Mouse (Mus musculus) layer of hippocampus, adult 11-12 months (tissue): ENCODE results near the gene Atp6v1f.
A peak's percentile ranks its signal among the peaks of the same experiment; 100 is the strongest.

Source experiments
- DNase-seq: peaks from one replicate; pipeline ENCODE4 v3.0.0; 2022; ENCODE audit warnings: low spot score

Gene Atp6v1f

DNA sequence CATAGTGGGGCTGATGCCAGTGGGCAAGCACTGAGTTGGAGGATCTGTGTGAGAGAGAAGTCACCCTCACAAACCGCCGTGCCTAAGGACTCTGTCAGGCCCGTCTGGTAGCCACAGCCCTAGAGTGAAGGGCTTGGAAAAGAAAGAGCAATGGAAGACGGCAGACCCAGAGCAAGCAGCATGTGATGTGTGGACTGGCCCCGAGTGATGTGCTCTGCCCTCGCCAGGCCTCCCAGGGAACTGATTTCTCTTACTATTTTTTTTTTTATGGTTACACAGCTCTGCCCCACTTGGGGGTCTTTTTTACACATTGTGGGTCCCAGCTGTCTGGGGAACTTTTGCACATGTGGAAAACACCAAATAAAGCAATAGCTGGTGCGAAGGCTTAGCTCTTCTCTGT lies 6.0 kb upstream of the Atp6v1f start:
- no peak for DNase-seq

DNA sequence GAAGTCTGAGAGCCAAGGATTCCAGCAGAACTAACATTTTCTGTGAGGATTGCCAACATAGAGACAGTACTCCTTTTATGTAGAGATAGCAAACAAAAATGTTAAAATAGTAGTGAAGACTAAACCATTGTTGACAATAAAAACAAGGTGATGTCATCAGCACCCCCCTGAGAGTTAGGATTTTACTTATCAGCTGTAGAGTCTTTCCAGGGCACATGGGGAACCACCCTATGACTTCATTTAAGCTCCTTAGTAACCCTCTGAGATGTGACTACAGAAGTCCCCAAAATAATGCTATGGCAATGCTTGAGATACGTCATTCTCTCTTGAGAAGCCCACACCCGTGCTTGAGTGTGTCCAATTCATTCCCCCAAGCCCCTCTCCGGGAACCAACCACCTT lies 4.1 kb upstream of the Atp6v1f start:
- no peak for DNase-seq

GRCm38 (mm10) chr6:29468851-29469250 lies 1.3 kb downstream of the Atp6v1f start:
- no peak for DNase-seq

DNA sequence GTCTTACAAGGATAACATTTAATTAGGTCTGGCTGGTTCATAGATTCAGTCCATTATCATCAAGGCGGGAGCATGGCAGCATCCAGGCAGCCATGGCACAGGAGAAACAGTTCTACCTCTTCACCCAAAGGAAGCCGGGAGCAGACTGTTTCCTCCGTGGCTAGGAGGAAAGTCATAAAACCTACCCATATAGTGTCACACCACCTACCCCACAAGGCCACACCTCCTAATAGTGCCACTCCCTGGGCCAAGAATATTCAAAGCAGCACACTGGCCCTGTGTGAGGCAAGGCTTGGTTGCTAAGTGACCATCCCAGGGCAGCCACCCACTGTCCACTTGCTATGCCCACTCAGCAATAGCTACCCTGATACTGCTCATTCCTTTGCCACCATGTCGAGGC lies 3.6 kb downstream of the Atp6v1f start, which contains the start of gene Atp6v1fnb:
Atp6v1fnb (plus strand) TSS at position 301 of the 400 bp plus-strand sequence.
- DNase-seq = no peak

GRCm38 (mm10) chr6:29473941-29474691 lies 6.6 kb downstream of the Atp6v1f start:
- DNase-seq = peak; percentile 76

DNA sequence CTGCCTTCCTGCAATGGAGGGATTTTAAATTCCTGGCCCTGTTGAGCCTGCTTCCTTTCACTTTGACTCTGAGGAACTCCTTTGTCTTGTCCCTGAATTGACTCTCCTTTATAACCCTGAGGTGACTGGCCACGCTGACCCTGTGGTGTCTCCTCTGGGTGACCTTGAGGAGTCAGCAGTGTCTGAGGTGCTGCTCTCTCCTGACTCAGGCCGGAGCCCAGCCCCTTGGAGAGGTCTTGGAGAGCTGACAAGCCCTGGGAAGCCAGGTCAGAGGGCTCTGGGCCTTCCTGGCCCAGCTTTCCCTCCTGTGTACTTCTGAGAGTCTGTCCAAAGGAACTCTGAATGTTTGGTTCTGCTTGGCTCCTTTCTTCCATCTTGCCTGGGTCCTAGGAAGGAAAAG lies 7.2 kb downstream of the Atp6v1f start:
- no peak for DNase-seq

DNA sequence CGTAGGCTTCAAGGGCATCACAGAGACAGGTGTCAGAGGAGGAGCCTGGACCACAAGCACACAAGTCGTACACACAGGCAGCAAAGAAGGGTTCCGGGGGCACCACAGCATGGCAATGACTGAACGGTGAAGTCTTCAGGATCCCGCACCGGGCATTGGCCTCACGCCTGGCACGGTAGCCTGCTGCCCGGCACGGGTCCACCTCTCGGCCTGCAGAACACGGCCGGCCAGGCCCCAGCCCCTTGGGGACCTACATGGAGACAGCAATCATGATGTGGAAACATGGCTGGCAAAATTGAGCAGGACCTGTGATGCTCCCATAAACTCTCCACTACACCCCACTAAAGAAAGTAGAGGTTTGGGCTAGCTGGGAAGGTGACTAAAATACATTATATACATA lies 15.2 kb downstream of the Atp6v1f start:
- no peak for DNase-seq

DNA sequence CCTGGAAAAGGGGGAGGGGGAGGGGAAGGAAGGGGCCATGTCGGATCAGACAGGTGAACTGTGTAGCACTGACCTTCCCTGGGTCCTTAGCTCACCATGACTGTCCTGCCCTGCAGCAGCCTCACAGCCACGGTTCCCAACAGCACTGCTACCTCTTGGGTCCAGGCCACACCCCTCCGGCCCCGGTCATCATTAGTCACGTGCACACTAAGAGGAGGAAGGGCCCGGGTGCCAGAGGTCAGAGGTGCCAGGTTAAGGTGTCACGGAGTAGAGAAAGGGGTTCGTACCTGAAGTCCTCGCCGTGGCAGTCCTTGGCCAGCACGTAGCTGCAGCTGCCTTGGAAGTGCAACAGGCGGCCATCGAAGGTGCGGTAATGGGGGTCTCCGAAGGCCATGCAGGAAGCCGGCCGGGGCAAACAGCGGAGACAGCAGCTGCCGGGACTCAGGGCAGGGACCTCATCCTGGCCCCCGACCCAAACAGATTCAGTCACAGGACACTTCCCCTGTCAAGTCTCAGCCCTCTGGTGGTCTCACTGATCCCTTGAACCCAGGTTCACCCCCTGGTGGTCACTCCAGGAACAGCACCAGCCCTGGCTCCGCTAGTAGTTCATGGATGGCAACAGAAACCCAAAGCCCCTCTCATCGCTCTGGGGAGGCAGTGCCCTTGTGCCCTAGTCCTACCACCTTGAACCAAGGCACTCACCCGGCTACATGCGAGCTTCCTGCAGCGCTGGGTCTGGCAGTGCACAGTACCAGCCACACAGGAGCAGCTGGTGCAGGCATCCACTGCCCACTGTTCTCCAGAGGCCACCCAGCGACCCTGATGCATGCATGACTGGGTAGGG lies 17.4 kb downstream of the Atp6v1f start:
- peak; percentile 61 for DNase-seq

- no peak for DNase-seq
Observed at GRCm38 (mm10) chr6:29485951-29486350, 18.4 kb downstream of the Atp6v1f start.

DNA sequence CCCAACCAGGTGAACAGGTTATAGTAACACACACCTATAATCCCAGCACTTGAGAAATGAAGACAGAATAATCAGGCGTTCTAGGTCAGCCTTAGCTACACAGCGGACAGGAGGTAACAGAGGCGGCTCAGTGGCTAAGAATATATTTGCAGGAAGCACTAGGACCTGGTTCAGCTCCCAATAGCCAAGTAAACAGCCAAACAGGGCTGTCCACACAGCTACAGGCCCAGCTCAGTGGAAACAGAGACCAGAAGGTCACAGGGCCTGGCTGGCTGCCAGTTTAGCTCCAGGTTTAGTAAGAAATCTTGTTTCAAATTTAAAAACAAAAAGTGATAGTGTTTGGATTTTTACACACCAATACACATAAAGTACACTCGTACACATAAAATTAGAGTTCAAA lies 26.6 kb downstream of the Atp6v1f start:
- no peak for DNase-seq

DNA sequence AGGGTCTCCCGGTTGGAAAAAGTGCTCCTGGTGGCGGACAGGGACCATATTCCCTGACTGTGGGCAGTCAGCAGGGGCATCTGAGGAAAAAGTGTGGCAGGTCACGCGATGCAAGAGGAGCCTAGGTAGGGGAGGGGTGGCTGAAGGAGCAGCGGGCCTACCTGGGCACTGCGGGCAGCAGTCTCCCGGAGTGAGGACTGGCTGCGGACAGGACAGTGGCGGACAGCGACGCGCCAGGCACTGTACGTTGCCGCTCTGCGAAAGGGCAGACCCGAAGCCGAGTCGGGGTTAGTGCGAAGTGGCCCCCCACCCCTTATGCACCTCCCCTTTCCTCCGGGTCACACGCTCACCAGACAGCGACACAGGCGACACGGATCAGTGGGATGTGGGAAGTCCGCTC lies 28.8 kb downstream of the Atp6v1f start:
- DNase-seq = no peak

GRCm38 (mm10) chr6:29497791-29498190 lies 30.3 kb downstream of the Atp6v1f start:
- DNase-seq = no peak

- no peak for DNase-seq
Observed at GRCm38 (mm10) chr6:29500177-29500576, 32.7 kb downstream of the Atp6v1f start.

- no peak for DNase-seq
Observed at GRCm38 (mm10) chr6:29500810-29501209, 33.3 kb downstream of the Atp6v1f start.

DNA sequence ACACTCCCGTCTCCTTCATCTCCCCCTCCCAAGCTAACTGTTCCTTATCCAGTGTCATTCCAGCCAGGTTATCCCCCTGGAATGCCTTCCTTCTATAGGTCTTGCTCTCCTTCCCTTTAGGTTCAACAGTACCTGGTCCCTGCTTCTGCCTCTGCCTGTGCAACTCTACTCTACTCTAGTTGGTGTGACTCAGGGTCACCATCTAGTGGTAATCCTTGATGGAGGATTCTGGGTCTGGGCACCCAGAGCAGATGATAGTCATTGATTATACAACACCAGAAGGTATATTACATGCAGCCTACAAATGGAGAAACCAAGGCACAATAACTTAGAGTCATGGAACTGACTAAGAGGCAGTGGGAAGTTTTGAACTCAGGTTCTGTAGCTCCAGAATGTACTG lies 34.1 kb downstream of the Atp6v1f start:
- peak; percentile 18 for DNase-seq

DNA sequence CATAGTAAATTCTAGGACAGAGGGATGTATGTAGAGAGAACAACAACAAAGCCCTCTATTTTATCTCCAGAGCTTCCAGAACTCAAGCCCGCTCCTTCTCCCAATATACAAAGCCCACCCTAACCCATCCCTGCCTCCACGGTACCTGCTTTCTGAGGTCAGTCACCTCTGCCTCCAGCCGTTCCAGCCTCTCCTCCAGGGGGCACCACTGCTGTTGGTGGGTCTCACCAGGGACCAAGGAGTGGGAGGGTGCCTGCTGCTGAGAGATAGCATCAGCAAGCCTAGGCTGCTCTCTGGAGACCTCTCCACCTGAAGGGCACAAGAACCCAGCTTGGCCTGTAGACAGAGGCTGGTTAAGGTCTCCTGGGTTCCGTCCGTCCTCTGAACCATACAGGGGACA lies 38.0 kb downstream of the Atp6v1f start:
- no peak for DNase-seq

- DNase-seq = no peak
Observed at GRCm38 (mm10) chr6:29506834-29507233, 39.3 kb downstream of the Atp6v1f start.

GRCm38 (mm10) chr6:29507447-29508309 lies 40.2 kb downstream of the Atp6v1f start, which contains the start of gene Kcp:
Kcp (minus strand) TSS chr6:29507952.
- no peak for DNase-seq

GRCm38 (mm10) chr6:29509086-29509485 lies 41.6 kb downstream of the Atp6v1f start:
- no peak for DNase-seq

GRCm38 (mm10) chr6:29513284-29513683 lies 45.8 kb downstream of the Atp6v1f start:
- DNase-seq = no peak

DNA sequence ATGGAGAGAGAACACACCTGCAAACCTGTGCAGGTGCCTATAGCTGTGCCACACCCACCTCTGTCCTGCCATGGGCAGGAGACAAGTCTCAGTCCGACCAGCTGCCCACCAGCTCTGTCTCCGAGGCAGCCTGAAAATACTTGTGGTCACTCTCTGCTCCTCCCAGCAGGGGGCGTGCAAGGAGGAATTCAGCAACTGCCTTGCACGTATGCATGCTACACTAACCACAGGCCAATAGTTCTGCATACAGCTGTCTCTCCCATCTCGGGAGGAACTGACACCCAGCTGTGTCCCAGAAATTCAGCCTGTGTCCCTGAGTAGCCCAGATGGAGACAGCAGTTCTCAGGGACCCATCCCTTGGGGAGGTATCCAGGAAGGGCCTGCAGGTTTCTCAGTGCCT lies 49.6 kb downstream of the Atp6v1f start:
- DNase-seq = peak; percentile 74
